Mouse (Mus musculus) MEL (cell line): Measurements from ENCODE around the gene Htra2.

Source experiments
- CHD2 ChIP-seq: IDR thresholded peaks from 2 replicates; pipeline ENCODE4 v1.6.1; 2011; ENCODE audit warnings: low read length, improper control_type of control experiment
- CTCF ChIP-seq, 3 experiments: IDR thresholded peaks in 2 of 3; conservative IDR thresholded peaks in 1 of 3; 2 replicates each; pipeline ENCODE4 v1.5.1; 2011 to 2012; ENCODE audit warnings: low read length in 3 of 3, low read depth in 2 of 3, mild to moderate bottlenecking in 2 of 3, improper control_type of control experiment in 1 of 3, inconsistent platforms in 1 of 3, mixed read lengths in 1 of 3, moderate library complexity in 1 of 3; ENCODE audit not compliant: control insufficient read depth in 1 of 3, insufficient read depth in 1 of 3, poor library complexity in 1 of 3, severe bottlenecking in 1 of 3
- JUND ChIP-seq: IDR thresholded peaks from 2 replicates; pipeline ENCODE4 v1.6.1; 2011; ENCODE audit warnings: low read depth, mild to moderate bottlenecking, improper control_type of control experiment, low read length
- POLR2A ChIP-seq, 2 experiments: IDR thresholded peaks; 2 replicates each; pipeline ENCODE4 v1.6.1; 2011 to 2012; ENCODE audit warnings: low read length in 2 of 2, mild to moderate bottlenecking in 2 of 2, control low read depth in 1 of 2, improper control_type of control experiment in 1 of 2, low read depth in 1 of 2, moderate library complexity in 1 of 2; ENCODE audit not compliant: control insufficient read depth in 1 of 2, insufficient read depth in 1 of 2, poor library complexity in 1 of 2

- TF ChIP-seq CTCF (IDR thresholded peaks at IDR 0.05 in 2 of 3, conservative IDR thresholded peaks at IDR 0.05 in 1 of 3; ENCODE audit: control insufficient read depth in 1 of 3, insufficient read depth in 1 of 3, low read depth in 2 of 3, low read length in 3 of 3, poor library complexity in 1 of 3, severe bottlenecking in 1 of 3): no peak
- no peak for TF ChIP-seq JUND
- TF ChIP-seq POLR2A (IDR thresholded peaks at IDR 0.05; ENCODE audit: control insufficient read depth in 1 of 2, insufficient read depth in 1 of 2, low read depth in 1 of 2, low read length in 2 of 2, poor library complexity in 1 of 2): no peak
- TF ChIP-seq CHD2: no peak
Measured at GRCm38 (mm10) chr6:83095968-83096367, 40.9 kb upstream of the Htra2 start.
